Mouse (Mus musculus) forebrain, embryonic 13.5 days (tissue): Measurements from ENCODE around the gene Trim3. TPM values are rescaled to one million over a fixed set of nuclear protein-coding genes. Genes with fewer than 3 reads are reported as not detected.

Experiments
- ATAC-seq: fragments of 200-750 bp; cut with Nextera tagmentation; 2 replicates; pipeline ENCODE4 v1.8.0; 2017
- H3K27ac ChIP-seq: fragments of 300-500 bp; sonication (generic); 2 replicates; pipeline ENCODE4 v1.5.1; 2015; ENCODE audit warnings: inconsistent platforms, mild to moderate bottlenecking, moderate library complexity
- H3K27me3 ChIP-seq: fragments of 300-500 bp; sonication (generic); 2 replicates; pipeline ENCODE4 v1.6.1; 2015; ENCODE audit warnings: mild to moderate bottlenecking, inconsistent platforms
- H3K36me3 ChIP-seq: fragments of 300-500 bp; sonication (generic); 2 replicates; pipeline ENCODE4 v1.6.1; 2015; ENCODE audit warnings: mild to moderate bottlenecking, inconsistent platforms; ENCODE audit not compliant: poor library complexity, severe bottlenecking
- H3K4me1 ChIP-seq: fragments of 300-500 bp; sonication (generic); 2 replicates; pipeline ENCODE4 v1.6.1; 2015; ENCODE audit warnings: inconsistent platforms
- H3K4me2 ChIP-seq: fragments of 300-500 bp; sonication (generic); 2 replicates; pipeline ENCODE4 v1.6.1; 2015; ENCODE audit warnings: inconsistent platforms, mild to moderate bottlenecking, moderate library complexity
- H3K4me3 ChIP-seq: fragments of 300-500 bp; sonication (generic); 2 replicates; pipeline ENCODE4 v1.5.1; 2015; ENCODE audit warnings: mild to moderate bottlenecking, inconsistent platforms
- H3K9ac ChIP-seq: fragments of 300-500 bp; sonication (generic); 2 replicates; pipeline ENCODE4 v1.6.1; 2015; ENCODE audit warnings: mild to moderate bottlenecking, inconsistent platforms
- H3K9me3 ChIP-seq: fragments of 300-500 bp; sonication (generic); replicated peaks from 2 replicates; pipeline ENCODE4 v1.6.1; 2016; ENCODE audit warnings: inconsistent platforms
- WGBS: fragments of 180-500 bp; shearing (Covaris S2); methylation state at CpG from one replicate; pipeline ENCODE4 v1.1.7; 2015; 5-methylcytosine and 5-hydroxymethylcytosine counted together
- polyA plus RNA-seq: library from polyadenylated mRNA; unstranded; fragments of >200 nt; fragmentation: Nextera tagmentation; extraction: Ambion mirVana; gene quantifications from 2 replicates; pipeline ENCODE4 v1.2.1, GENCODE M21; 2015

Trim3 gene
- polyA plus RNA-seq = 45.0 and 51.6 TPM in 2 replicates

DNA sequence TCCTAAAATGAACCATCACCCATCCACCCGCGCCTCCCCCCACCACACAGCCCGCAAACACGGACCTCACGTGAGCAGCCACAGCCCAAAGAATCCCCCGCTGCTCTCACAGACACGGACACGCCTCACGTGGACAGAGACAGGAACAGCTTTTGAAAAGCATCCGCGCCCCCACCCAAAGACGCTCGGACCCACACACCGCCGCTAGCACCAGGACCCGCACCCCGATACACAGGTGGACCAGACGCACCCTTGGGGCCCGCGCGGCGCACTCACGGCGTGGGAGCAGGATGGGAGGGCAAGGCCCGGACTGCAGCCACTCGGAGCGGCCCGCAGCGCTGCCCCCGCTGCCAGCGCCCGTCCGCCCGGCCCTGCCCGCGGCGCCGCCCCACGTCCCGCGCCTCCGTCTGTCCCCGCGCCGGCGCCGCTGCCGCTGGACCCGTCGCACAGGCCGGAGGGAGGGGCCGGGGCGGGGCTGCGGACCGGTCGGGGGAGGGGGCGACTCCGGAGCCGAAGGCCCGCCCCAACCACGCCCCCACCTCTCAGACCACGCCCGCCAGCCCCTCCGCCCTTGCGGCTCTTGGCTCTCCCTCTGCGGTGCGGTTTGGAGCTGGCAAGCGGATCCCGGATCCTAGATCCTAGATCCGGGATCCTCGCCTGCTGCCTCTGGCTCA is at the start of gene Trim3:
TSS of gene Trim3 (minus strand) at position 445 of the 674 bp plus-strand sequence.
- peak; percentile 89 for ATAC-seq
- no peaks in the 10 kb centered on the region for H3K27me3 ChIP-seq
- under 1% methylated on average over 38 of the region's 71 CpGs for whole genome bisulfite sequencing
- H3K36me3 ChIP-seq = peaks cover 30% of the 10 kb centered on the region
- H3K4me3 ChIP-seq = peak within 1 kb of the TSS; percentile 85
- H3K27ac ChIP-seq = peak within 1 kb of the TSS; percentile 75
- H3K4me2 ChIP-seq = peak within 1 kb of the TSS; percentile 82
- no peaks in the 10 kb centered on the region for H3K9me3 ChIP-seq
- peaks cover 44% of the 10 kb centered on the region for H3K4me1 ChIP-seq
- peak within 1 kb of the TSS; percentile 87 for H3K9ac ChIP-seq

DNA sequence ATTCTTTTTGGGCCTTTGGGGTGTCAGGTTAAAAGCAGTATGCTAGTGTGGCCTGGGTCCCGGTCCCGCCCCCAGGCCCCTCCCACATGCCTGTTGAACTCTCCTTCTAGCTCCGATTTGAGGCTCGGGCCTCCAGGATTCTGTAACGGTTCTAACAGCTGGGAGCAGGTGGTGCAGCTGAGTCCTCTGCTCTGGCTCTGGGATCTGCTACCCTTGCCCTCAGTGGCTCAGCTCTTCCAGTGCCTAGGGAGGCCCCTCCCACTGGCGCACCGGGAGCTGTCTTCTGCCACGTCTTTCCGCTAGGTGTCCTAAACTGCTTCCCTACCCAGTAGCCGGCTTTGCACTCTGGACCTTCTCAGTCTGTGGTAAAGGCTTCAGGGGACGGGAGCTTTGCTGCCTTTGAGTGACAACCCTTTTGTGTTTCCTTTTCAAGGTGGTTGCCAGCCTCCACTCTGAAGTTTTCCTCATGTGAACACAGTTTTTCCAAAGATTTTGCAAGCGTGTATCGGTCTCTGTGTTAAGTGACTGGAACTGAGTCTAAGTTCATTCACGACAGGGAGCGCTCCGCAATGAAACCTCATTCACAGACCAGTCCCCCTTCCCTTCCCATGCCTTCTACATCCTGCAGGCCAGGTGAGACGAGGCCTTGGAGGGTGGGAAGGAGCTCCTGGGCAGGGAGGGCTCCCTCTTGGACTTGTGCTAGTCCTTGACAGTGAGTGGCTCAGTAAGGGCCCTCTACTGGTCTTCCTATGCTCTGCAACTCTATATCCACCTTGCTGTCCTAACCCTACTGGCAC is 17.5 kb upstream of the Trim3 start, which contains the start of gene Dnhd1:
TSS of gene Dnhd1 (plus strand) at position 189 of the 797 bp plus-strand sequence.
- peak; percentile 93 for ATAC-seq
- no peaks in the 10 kb centered on the region for H3K36me3 ChIP-seq
- 2% methylated on average over 17 of the region's 17 CpGs for WGBS
- H3K27me3 ChIP-seq = no peaks in the 10 kb centered on the region
- peak within 1 kb of the TSS; percentile 36 for H3K4me3 ChIP-seq
- H3K4me1 ChIP-seq = peaks cover 9% of the 10 kb centered on the region; the same call in 1 of the 2 replicates
- no peaks in the 10 kb centered on the region for H3K9me3 ChIP-seq
- H3K4me2 ChIP-seq = peak within 1 kb of the TSS; percentile 61
- H3K27ac ChIP-seq = no peak within 1 kb of the TSS
- peak within 1 kb of the TSS; percentile 38; the same call in 1 of the 2 replicates for H3K9ac ChIP-seq

DNA sequence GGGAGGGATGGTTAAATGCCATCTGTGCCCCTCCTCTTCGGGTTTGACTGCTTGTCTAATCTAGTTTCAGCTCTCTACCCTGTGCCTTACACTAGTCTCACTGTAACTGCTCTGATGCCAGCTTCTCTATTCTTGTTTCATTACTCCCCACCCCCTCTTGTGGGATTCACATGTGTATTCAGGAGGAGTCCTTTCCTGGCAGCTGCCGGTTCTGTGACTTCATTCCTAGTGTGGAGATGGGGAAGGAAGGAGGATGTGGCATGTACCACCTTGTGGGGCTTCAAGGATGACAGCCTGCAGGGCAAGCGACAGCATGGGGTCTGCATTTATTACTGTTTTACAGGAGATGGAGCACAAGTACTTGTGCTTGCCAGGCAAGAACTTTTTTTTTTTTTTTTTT is 8.6 kb upstream of the Trim3 start:
- no peak overlapping the region for H3K4me3 ChIP-seq
- peak overlapping the region; percentile 98; the same call in 1 of the 2 replicates for H3K4me2 ChIP-seq
- H3K9ac ChIP-seq = 0 out of 2 replicates have a peak overlapping the region, but pooled peaks have one; percentile 92

DNA sequence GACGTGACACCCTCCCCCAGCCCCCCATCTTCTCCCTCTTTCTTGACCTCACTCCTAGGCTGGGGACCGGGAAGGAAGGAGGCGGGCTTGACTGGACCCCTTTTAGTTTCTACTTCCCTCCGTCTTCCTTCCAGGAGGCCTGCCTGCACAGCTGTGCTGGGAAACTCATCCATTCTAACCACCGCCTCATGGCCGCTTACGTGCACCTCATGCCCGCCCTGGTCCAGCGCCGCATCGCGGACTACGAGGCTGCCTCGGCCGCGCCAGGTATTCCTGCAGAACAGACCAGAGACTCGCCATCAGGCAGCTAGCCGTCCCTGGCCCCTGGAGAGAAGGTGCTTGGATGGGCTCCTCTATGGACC is 7.5 kb upstream of the Trim3 start:
- peaks cover 34% of the 10 kb centered on the region for H3K36me3 ChIP-seq
- peaks cover 22% of the 10 kb centered on the region for H3K4me1 ChIP-seq
- no peaks in the 10 kb centered on the region for H3K27me3 ChIP-seq
- 0% methylated on average over 18 of the region's 18 CpGs for WGBS
- ATAC-seq = no peak
- H3K9me3 ChIP-seq = no peaks in the 10 kb centered on the region
- peak overlapping the region; percentile 92 for H3K9ac ChIP-seq
- peak overlapping the region; percentile 98 for H3K4me2 ChIP-seq
- H3K27ac ChIP-seq = peak overlapping the region; percentile 75
- H3K4me3 ChIP-seq = peak overlapping the region; percentile 74

More for the DNA sequence above, 8.6 kb upstream of the Trim3 start:
- no peak for ATAC-seq
- peaks cover 23% of the 10 kb centered on the region for H3K36me3 ChIP-seq
- no peaks in the 10 kb centered on the region for H3K9me3 ChIP-seq
- 82% methylated on average over 3 of the region's 3 CpGs for WGBS
- no peaks in the 10 kb centered on the region for H3K27me3 ChIP-seq
- peaks cover 22% of the 10 kb centered on the region for H3K4me1 ChIP-seq
- no peak overlapping the region for H3K27ac ChIP-seq

DNA sequence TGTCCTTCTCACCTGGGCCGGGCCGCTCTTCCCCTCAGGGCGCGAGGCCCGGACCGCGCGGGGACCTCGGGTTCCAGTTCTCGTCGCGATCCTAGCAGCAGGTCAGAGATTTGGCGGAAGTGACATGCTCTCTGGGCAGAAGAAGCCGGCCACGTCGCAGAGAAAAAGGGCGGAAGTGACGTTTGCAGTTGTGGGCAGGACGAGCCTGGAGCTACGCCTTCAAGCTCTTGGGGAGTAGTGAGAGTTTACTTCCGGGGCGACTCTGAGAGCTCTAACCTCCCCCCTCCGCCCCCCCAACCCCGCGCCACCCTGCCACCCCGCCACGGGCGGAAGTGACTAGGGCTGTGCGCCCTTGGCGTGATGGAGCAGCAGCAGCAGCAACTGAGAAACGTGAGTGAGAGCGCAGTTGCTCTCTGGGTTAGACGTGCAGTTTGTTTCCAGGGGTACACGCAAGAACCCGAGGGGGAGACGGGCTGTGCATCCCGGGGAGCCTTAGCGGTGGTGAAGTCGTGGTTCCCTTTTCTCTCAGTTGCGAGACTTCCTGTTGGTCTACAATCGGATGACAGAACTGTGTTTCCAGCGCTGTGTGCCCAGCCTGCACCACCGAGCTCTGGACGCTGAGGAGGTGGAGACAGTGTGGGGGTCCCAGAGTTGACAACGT is 7.0 kb upstream of the Trim3 start, which contains the start of the genes Arfip2 and Gm45799:
TSS of gene Arfip2 (minus strand) at position 184 of the 661 bp plus-strand sequence.
TSS of gene Gm45799 (plus strand) at position 320 of the 661 bp plus-strand sequence.
- Histone ChIP-seq H3K27me3 (no peaks in the 10 kb centered on the region), H3K9me3 (no peaks in the 10 kb centered on the region), H3K27ac (peak within 1 kb of the TSS; percentile 75), H3K4me2 (peak within 1 kb of the TSS; percentile 98), H3K36me3 (peaks cover 39% of the 10 kb centered on the region), H3K4me3 (peak within 1 kb of the TSS; percentile 74), H3K9ac (peak within 1 kb of the TSS; percentile 92), H3K4me1 (peaks cover 22% of the 10 kb centered on the region)
- peak; percentile 97 for ATAC-seq
- WGBS = under 1% methylated on average over 45 of the region's 45 CpGs

DNA sequence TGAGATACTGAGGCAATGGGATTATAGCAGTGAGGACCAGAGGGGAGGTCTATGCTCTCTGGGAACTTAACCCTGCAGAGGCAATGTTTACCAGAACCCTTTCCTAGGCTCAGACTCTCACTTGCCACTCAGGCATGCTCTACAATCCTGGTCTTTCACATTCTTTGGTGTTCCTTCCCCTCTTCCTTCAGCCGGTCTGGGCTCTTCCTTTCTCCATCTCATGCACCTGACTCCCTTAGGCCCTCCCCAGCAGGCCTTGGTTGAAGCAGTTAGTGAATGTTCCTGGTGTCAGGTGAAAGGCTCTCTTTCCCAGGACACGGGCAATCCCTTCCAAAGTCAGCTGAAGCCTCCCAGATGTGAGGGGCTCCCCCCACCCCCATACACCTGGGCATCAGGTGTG is 6.4 kb upstream of the Trim3 start, which contains the start of gene Timm10b:
TSS of gene Timm10b (plus strand) at position 301 of the 400 bp plus-strand sequence.
- Histone ChIP-seq H3K27me3 (no peaks in the 10 kb centered on the region), H3K4me2 (peak within 1 kb of the TSS; percentile 98), H3K27ac (peak within 1 kb of the TSS; percentile 75), H3K4me1 (peaks cover 22% of the 10 kb centered on the region), H3K4me3 (peak within 1 kb of the TSS; percentile 74), H3K9me3 (no peaks in the 10 kb centered on the region), H3K9ac (peak within 1 kb of the TSS; percentile 92), H3K36me3 (peaks cover 37% of the 10 kb centered on the region)
- no peak; the same call in 1 of the 2 replicates for ATAC-seq
- WGBS = 4% methylated on average over 2 of the region's 2 CpGs

DNA sequence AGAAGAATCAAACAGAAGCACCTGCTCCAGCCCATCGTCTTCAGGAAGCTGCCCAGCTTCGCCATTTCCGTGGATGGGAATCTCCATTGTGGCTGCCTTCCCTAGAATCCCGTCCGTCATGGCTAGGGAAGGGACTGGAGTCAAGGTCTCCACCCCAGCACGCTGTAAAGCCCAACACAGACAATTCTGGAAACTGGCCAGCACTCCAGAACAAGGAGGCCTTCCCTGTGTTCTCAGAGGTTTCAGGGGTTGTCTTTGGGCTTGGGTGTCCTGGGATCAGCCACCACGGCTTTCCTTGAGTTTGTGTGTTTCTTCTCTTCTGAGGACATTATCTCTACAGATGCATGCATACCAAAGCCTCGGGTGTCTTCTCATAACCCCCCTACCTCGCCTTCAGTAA is 5.9 kb upstream of the Trim3 start:
- H3K27me3 ChIP-seq = no peaks in the 10 kb centered on the region
- peak overlapping the region; percentile 92 for H3K9ac ChIP-seq
- H3K4me3 ChIP-seq = peak overlapping the region; percentile 74
- WGBS = 78% methylated on average over 9 of the region's 9 CpGs
- no peak overlapping the region for H3K27ac ChIP-seq
- H3K4me1 ChIP-seq = peaks cover 26% of the 10 kb centered on the region
- ATAC-seq = no peak
- H3K9me3 ChIP-seq = no peaks in the 10 kb centered on the region
- peaks cover 36% of the 10 kb centered on the region for H3K36me3 ChIP-seq
- H3K4me2 ChIP-seq = peak overlapping the region; percentile 98

DNA sequence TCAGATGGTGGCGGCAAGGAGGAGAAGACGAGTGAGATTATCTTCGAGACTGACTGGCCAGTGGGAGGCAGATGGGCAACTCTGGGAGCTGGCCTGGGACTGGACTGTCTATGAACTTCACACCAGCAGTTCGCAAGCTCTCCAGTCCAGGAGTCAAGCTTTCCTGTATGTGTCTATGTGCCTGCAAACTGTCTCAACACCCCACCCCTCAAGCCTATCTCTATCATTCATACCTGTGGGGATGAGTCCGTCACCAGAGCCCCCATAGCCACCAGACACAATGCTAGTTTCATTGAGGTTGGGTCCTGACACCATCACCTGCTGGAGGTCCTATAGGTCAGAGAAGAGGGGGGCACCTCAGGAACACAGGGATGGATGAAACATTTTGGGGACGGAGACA is 5.4 kb upstream of the Trim3 start:
- no peak overlapping the region for H3K9ac ChIP-seq
- H3K4me2 ChIP-seq = no peak overlapping the region
- H3K27me3 ChIP-seq = no peaks in the 10 kb centered on the region
- no peak for ATAC-seq
- 95% methylated on average over 6 of the region's 6 CpGs for WGBS
- H3K9me3 ChIP-seq = no peaks in the 10 kb centered on the region
- H3K27ac ChIP-seq = no peak overlapping the region
- peaks cover 32% of the 10 kb centered on the region for H3K4me1 ChIP-seq
- H3K4me3 ChIP-seq = no peak overlapping the region
- H3K36me3 ChIP-seq = peaks cover 35% of the 10 kb centered on the region

DNA sequence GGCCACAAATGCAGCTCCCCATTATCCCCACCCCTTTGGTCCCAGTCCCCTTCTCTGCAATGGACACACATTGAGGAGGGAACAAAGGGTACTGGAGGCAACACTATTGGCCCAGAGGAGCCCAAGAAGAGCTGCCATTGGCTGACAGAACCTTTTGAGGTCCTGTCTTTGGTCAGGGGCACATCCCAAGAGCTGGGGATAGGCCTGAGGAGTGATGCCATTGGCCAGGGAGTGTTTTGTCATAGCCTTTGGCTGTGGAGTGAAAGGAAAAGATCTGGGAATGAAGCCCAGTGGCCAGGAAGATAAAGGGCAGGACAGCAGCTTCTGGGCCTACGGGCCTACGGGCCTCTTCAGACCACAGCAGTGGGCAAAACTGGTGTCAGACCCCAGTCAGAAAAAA is 2.4 kb upstream of the Trim3 start:
- Histone ChIP-seq H3K27me3 (no peaks in the 10 kb centered on the region), H3K4me1 (peaks cover 37% of the 10 kb centered on the region), H3K27ac (no peak overlapping the region), H3K9me3 (no peaks in the 10 kb centered on the region), H3K36me3 (peaks cover 32% of the 10 kb centered on the region), H3K4me3 (no peak overlapping the region), H3K9ac (0 out of 2 replicates have a peak overlapping the region, but pooled peaks have one; percentile 5), H3K4me2 (no peak overlapping the region)
- 90% methylated on average over 2 of the region's 2 CpGs for WGBS
- no peak for ATAC-seq

DNA sequence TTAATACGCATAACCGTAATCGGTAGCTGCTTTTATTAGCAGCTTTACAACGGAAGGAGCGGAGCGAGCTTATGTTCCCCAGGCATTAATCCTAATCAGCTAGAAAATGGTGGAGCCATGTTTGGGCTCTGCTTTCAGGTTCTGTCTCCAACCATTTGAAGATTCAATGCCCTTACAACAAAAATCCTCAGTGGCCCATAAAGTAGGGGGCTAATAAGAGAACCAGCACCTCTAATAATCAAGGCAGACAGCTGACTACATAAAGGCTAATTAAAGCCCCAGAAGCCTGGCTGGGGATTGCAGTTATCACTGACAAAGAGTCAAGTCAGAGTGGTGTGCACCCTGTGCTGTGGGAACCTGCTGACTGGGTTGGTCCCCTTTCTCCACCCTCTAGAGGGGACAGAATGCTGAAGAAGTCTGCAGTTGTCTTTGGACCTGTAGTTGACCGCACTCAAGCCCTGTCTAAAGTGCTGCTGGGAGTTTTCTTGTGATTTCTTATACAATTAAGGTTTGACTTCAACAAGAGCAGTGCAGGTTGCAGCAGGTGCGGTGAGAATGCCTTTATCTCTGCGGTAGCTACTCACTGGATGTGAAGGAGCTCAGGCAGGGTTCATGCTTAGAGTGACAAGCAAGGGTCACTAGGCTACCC is 1.0 kb upstream of the Trim3 start:
- H3K4me3 ChIP-seq = peak overlapping the region; percentile 85
- no peaks in the 10 kb centered on the region for H3K9me3 ChIP-seq
- WGBS = 37% methylated on average over 9 of the region's 9 CpGs
- H3K4me2 ChIP-seq = peak overlapping the region; percentile 82
- H3K9ac ChIP-seq = peak overlapping the region; percentile 87; the same call in 1 of the 2 replicates
- no peak for ATAC-seq
- H3K27me3 ChIP-seq = no peaks in the 10 kb centered on the region
- no peak overlapping the region for H3K27ac ChIP-seq
- peaks cover 32% of the 10 kb centered on the region for H3K36me3 ChIP-seq
- H3K4me1 ChIP-seq = peaks cover 37% of the 10 kb centered on the region

DNA sequence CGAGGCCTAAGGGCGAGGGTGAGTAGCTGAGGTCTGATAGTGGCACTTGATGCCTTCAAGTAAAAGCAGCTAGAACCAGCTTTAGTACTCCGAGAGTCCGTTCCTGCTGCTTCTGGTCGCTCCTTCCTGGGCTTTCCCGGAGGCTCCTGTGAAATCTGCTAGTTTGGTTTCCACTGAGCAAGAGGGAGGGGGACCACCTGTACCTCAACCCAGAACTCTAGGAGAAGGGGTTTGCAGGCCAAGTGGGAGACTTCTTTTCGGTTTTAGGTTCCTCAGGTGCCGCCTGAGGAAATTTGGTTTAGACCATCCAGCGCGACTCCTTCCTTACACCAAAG is 397 bp upstream of the Trim3 start:
- Histone ChIP-seq H3K36me3 (peaks cover 32% of the 10 kb centered on the region), H3K4me3 (peak overlapping the region; percentile 85), H3K27me3 (no peaks in the 10 kb centered on the region), H3K4me1 (peaks cover 39% of the 10 kb centered on the region), H3K27ac (peak overlapping the region; percentile 75), H3K9ac (peak overlapping the region; percentile 87), H3K4me2 (peak overlapping the region; percentile 82), H3K9me3 (no peaks in the 10 kb centered on the region)
- 5% methylated on average over 10 of the region's 10 CpGs for WGBS
- no peak for ATAC-seq
